Mouse (Mus musculus) heart, postnatal 14 days (tissue): ENCODE measurements at regions not wholly inside any gene's neighbourhood (a gene's known extent, or its start where the extent isn't known, plus 50 kb on each side); places are given as distances from the start of the nearest gene placed in this dataset.

ENCODE experiments used
- DNase-seq, 2 experiments: peaks; one replicate each; pipeline ENCODE4 v3.0.0; 2021 to 2022
- intact Hi-C: fragments of 180-260 bp; cut with DNase I; formaldehyde crosslinking; loops from one replicate; pipeline ENCODE4 v1.15.1; 2025

GRCm38 (mm10) chr16:68017672-68018071, 397.0 kb upstream of the Cadm2 start:
- no peak for DNase-seq
- intact Hi-C loops, result no loop called here

DNA sequence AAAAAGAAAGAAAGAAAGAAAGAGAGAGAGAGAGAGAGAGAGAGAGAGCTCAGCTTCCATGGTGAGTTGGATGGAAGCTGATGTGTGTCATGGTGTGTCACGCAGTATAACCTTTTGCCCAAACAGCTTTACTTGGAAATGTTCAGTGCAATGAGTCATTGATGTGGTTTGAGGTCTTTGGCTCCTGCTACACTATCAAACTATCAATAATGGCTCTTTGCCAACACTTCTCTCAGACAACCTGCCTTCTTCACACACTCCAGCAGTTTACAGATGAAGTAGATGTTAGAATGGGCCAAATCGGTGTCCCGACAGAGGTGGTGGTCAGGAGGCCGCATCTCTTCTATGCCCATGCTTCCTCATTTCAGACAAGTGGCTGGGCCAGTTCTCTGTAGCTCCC, 369.0 kb upstream of the Cadm2 start:
- intact Hi-C loops, result no loop called here
- DNase-seq, result no peak

- intact Hi-C loops, result no loop called here
- DNase-seq, result no peak
Observed at GRCm38 (mm10) chr16:67976565-67976964, 355.9 kb upstream of the Cadm2 start.

DNA sequence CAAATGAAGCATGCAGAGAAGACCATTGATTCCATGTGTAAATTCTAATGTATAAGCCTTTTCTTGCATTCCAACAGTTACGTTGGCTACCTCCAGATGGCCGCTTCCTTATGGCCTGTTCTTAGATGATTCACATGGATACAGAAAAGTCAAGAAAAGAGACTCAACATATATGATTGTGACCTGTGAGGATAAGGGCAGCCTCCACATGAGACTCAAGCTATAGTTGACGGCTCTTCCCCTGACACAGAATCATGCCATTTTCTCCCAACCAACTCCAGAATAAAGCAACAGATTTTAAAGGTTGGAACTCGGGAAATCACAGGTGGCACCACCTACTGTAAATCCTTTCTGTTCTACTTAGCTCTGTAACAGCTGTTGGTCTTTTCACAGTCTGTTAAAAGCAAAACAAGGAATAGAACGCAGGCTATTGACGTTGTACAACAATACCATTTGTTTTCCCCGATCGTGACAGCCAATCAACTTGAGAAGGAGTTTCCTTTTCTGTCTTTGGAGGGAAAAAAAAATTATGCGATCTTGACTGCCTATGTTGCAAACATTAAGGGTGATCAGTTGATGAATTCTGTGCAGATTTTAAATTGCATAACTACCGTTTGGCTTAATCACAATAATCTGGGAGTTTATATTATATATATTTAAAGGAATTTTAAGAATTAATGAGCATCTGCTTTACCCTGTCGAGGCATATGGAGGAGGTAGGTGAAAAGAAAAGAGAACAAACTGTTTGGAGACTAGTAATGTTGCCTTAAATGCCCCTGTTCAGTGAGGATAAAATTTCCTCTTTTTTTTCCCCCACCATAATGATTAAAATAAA, 347.8 kb upstream of the Cadm2 start:
- DNase-seq, result no peak
- intact Hi-C loops, result no loop called here

- no peak for DNase-seq
- intact Hi-C loops, result no loop called here
Observed at GRCm38 (mm10) chr16:67949112-67949511, 328.4 kb upstream of the Cadm2 start.

- intact Hi-C loops, result no loop called here
- no peak for DNase-seq
Observed at GRCm38 (mm10) chr16:67944406-67944805, 323.7 kb upstream of the Cadm2 start.

DNA sequence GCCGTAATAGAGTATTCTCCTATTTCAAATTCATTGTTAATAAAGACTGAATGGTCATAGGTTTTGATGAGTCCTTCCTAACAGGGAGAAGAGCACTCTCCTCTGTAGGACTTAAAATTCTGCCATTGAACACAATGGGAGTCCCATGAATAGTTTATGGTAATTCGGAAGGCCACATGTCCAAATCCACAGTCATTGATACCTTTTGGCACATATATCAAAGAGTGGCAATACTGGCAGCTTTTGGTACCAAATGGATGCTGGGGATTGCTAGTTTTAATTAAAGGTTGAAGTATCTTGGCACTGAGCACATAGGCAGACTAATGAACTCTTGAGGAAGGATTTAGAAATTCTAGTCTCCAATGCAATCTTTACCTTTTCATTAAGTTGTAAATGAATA, 298.5 kb upstream of the Cadm2 start:
- intact Hi-C loops, result no loop called here
- no peak for DNase-seq

GRCm38 (mm10) chr16:67871304-67872022, 250.8 kb upstream of the Cadm2 start:
- intact Hi-C loops, result no loop called here
- DNase-seq, result no peak

GRCm38 (mm10) chr16:67850201-67850600, 229.5 kb upstream of the Cadm2 start:
- DNase-seq, result no peak
- intact Hi-C loops, result no loop called here

- no peak for DNase-seq
- intact Hi-C loops, result no loop called here
Observed at GRCm38 (mm10) chr16:67844481-67844880, 223.8 kb upstream of the Cadm2 start.

DNA sequence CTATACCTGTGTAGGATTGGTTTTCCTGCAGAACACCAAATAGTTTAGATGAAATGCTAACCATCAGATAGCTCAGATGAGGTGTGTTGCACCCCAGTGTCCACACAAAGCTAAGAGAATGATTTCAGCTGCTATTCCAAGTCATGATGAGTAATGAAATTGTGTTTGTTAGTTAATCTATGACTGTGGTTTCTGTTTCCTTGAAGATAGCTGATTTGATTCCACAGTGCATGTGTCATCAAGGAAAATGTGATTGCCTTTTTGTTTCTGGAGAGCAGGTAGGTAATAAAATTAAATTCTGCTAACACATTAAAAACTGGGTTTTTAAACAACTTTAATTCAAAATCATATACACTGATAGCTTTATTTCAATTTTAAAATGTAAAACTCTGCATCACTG, 176.5 kb upstream of the Cadm2 start:
- intact Hi-C loops, result no loop called here
- DNase-seq, result no peak

DNA sequence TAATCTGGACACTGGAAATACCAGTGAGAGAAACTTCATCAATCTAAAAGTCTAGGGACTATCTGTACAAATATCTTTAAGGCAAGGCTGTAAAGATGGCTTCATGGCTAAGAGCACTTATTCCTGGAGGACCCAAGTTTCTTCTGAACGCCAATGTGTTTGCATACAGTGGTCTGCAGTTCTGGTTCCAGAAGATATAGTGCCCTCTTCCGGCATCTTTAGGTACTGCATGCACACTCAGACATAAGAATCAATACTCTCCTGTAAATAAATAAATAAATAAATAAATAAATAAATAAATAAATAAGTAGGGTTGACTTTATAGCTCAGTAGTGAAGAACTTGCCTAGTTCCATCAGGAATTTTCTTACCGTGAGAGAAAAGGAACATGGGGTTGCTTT, 155.4 kb upstream of the Cadm2 start:
- DNase-seq, result peak in 1 of 2 experiments; percentile 13
- intact Hi-C loops, result no loop called here

- intact Hi-C loops, result no loop called here
Observed at GRCm38 (mm10) chr16:67769114-67769513, 148.4 kb upstream of the Cadm2 start.

GRCm38 (mm10) chr16:67735398-67735797, 114.7 kb upstream of the Cadm2 start:
- no peak for DNase-seq
- intact Hi-C loops, result no loop called here

More at GRCm38 (mm10) chr16:67769114-67769513, 148.4 kb upstream of the Cadm2 start:
- no peak for DNase-seq

DNA sequence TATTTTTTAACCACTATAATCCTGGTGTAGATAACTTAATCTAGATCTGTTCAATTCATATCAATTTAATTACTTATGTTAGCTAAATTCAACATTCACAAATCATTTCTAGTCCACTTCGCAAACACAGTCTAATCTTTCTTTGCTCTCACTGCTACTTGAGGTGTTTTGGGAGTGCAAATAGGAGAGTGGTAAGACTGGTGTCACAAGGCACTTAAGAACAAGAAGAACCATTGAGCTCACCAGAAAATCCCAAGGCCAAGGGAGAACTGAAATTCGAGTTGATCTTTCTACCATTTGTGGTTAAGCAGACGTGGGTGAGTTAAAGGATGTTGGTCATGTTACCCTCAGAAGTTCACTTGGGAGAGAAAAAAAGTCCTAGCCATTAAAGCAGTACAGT, 77.9 kb upstream of the Cadm2 start:
- intact Hi-C loops, result no loop called here
- no peak for DNase-seq
